Mouse (Mus musculus): ENCODE results near the gene Pdlim4.

GRCm38 (mm10) chr11:54056132-54056531 lies 12.7 kb downstream of the Pdlim4 start:
- no peak for TF ChIP-seq POLR2A (IDR thresholded peaks at IDR 0.05; ENCODE audit: borderline replicate concordance, extremely low read depth, low read depth, low read length)
- TF ChIP-seq CTCF (IDR thresholded peaks at IDR 0.05; ENCODE audit: insufficient read depth, low read length), result no peak
